Mouse (Mus musculus) heart, embryonic 11.5 days (tissue): ENCODE results near the gene Atg2a. TPM values are rescaled to one million over a fixed set of nuclear protein-coding genes. Genes with fewer than 3 reads are reported as not detected.

Experiments used
- ATAC-seq: fragments of 200-750 bp; cut with Nextera tagmentation; replicated peaks from 2 replicates; pipeline ENCODE4 v1.8.0; 2017; ENCODE audit warnings: moderate library complexity; ENCODE audit not compliant: insufficient number of reproducible peaks, low FRiP score, low TSS enrichment
- H3K27ac ChIP-seq: fragments of 300-500 bp; sonication (generic); 2 replicates; pipeline ENCODE4 v1.5.1; 2014; ENCODE audit warnings: mild to moderate bottlenecking, low read depth, low read length
- H3K27me3 ChIP-seq: fragments of 300-500 bp; sonication (generic); 2 replicates; pipeline ENCODE4 v1.6.1; 2014; ENCODE audit warnings: mild to moderate bottlenecking, low read length, mixed read lengths; ENCODE audit not compliant: control insufficient read depth, insufficient read depth
- H3K36me3 ChIP-seq: fragments of 300-500 bp; sonication (generic); 2 replicates; pipeline ENCODE4 v1.6.1; 2014; ENCODE audit warnings: mild to moderate bottlenecking, low read length, moderate library complexity, mixed read lengths; ENCODE audit not compliant: control insufficient read depth, insufficient read depth
- H3K4me1 ChIP-seq: fragments of 300-500 bp; sonication (generic); 2 replicates; pipeline ENCODE4 v1.6.1; 2014; ENCODE audit warnings: low read length; ENCODE audit not compliant: control insufficient read depth, insufficient read depth
- H3K4me2 ChIP-seq: fragments of 300-500 bp; sonication (generic); 2 replicates; pipeline ENCODE4 v1.6.1; 2014; ENCODE audit warnings: mild to moderate bottlenecking, moderate library complexity
- H3K4me3 ChIP-seq: fragments of 300-500 bp; sonication (generic); 2 replicates; pipeline ENCODE4 v1.5.1; 2014; ENCODE audit warnings: low read depth, low read length
- H3K9ac ChIP-seq: fragments of 300-500 bp; sonication (generic); 2 replicates; pipeline ENCODE4 v1.6.1; 2014; ENCODE audit warnings: mild to moderate bottlenecking, low read depth, low read length, moderate library complexity
- H3K9me3 ChIP-seq: fragments of 300-500 bp; sonication (generic); replicated peaks from 2 replicates; pipeline ENCODE4 v1.6.1; 2016; ENCODE audit warnings: low read length; ENCODE audit not compliant: control insufficient read depth
- WGBS: fragments of 180-500 bp; shearing (Covaris S2); extraction: QIAGEN DNeasy Blood & Tissue Kit; methylation state at CpG from one replicate; pipeline ENCODE4 v1.1.7; 2014; ENCODE audit not compliant: insufficient replicate concordance; 5-methylcytosine and 5-hydroxymethylcytosine counted together
- polyA plus RNA-seq: library from polyadenylated mRNA; unstranded; fragments of >200 nt; fragmentation: Nextera tagmentation; extraction: Ambion mirVana; gene quantifications from 2 replicates; pipeline ENCODE4 v1.2.1, GENCODE M21; 2014

Atg2a gene
- polyA plus RNA-seq, 1 experiment from 2014 or later, result 6.1 TPM

DNA sequence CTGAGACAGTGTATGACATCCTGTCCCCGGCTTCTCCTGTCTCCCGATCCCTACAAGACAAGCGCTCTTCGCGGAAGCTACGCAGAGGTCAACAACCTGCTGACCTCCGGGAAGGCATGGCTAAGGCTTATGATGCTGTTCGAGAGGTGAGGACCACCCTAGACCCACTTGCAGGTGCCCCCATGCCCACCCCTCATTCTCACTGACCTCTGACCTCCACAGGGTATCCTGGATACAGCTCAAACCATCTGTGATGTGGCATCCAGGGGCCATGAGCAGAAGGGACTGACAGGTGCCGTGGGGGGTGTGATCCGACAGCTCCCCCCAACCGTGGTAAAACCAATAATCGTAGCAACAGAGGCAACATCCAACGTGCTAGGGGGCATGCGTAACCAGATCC, 19.9 kb downstream of the Atg2a start:
- Histone ChIP-seq H3K4me2 (no peak overlapping the region), H3K4me1 (no peaks in the 10 kb centered on the region), H3K9me3 (no peaks in the 10 kb centered on the region), H3K27ac (no peak overlapping the region), H3K9ac (no peak overlapping the region), H3K27me3 (no peaks in the 10 kb centered on the region), H3K36me3 (peaks cover 42% of the 10 kb centered on the region), H3K4me3 (no peak overlapping the region)
- no peak for ATAC-seq
- WGBS, result 89% methylated on average over 14 of the region's 14 CpGs

DNA sequence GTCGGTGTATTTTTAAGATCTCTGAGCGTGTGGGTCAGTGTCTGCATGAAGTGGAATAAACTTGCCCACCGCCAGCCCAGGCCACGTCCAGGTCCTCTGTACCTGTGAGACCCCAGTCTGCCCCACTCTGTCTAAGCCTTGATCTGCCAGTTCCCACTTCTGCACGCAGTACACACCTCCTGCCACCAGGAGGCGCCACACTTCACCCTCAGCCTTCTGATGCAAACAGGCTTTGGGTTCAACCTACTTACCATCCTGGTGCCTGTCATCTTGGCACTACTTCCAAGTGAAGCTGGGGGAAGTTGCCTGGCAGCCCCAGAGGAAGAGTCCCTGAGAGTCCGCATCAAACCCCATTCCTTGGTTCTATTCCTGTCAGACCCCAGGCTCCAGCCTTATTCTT, 20.8 kb downstream of the Atg2a start:
- H3K36me3 ChIP-seq, result peaks cover 35% of the 10 kb centered on the region
- WGBS, result 60% methylated on average over 7 of the region's 7 CpGs
- no peaks in the 10 kb centered on the region for H3K9me3 ChIP-seq
- no peak overlapping the region for H3K4me3 ChIP-seq
- H3K27me3 ChIP-seq, result 0 out of 2 replicates have a peak, but pooled peaks cover 2% of the 10 kb centered on the region
- no peaks in the 10 kb centered on the region for H3K4me1 ChIP-seq
- ATAC-seq, result no peak
- H3K9ac ChIP-seq, result no peak overlapping the region
- no peak overlapping the region for H3K4me2 ChIP-seq
- no peak overlapping the region for H3K27ac ChIP-seq

GRCm38 (mm10) chr19:6262839-6263433, 21.5 kb downstream of the Atg2a start:
- H3K27ac ChIP-seq, result no peak overlapping the region
- H3K36me3 ChIP-seq, result peaks cover 33% of the 10 kb centered on the region
- no peak overlapping the region for H3K4me3 ChIP-seq
- no peak overlapping the region for H3K9ac ChIP-seq
- no peaks in the 10 kb centered on the region for H3K4me1 ChIP-seq
- H3K4me2 ChIP-seq, result no peak overlapping the region
- 0 out of 2 replicates have a peak, but pooled peaks cover 3% of the 10 kb centered on the region for H3K27me3 ChIP-seq
- 85% methylated on average over 8 of the region's 8 CpGs for WGBS
- no peak for ATAC-seq
- H3K9me3 ChIP-seq, result no peaks in the 10 kb centered on the region

- Histone ChIP-seq H3K4me1 (no peaks in the 10 kb centered on the region), H3K9ac (peak overlapping the region; percentile 10; the same call in 1 of the 2 replicates), H3K27ac (no peak overlapping the region), H3K4me3 (no peak overlapping the region), H3K27me3 (0 out of 2 replicates have a peak, but pooled peaks cover 3% of the 10 kb centered on the region), H3K36me3 (peaks cover 22% of the 10 kb centered on the region), H3K9me3 (no peaks in the 10 kb centered on the region), H3K4me2 (no peak overlapping the region)
- ATAC-seq, result no peak
- WGBS, result 68% methylated on average over 9 of the region's 9 CpGs
Observed at GRCm38 (mm10) chr19:6264200-6264599, 22.7 kb downstream of the Atg2a start.

- Histone ChIP-seq H3K36me3 (peaks cover 18% of the 10 kb centered on the region), H3K27ac (no peak overlapping the region), H3K4me3 (no peak overlapping the region), H3K27me3 (0 out of 2 replicates have a peak, but pooled peaks cover 3% of the 10 kb centered on the region), H3K4me1 (no peaks in the 10 kb centered on the region), H3K9me3 (no peaks in the 10 kb centered on the region), H3K4me2 (no peak overlapping the region), H3K9ac (no peak overlapping the region)
- 82% methylated on average over 8 of the region's 8 CpGs for WGBS
- no peak for ATAC-seq
Observed at GRCm38 (mm10) chr19:6264945-6265344, 23.5 kb downstream of the Atg2a start.

- Histone ChIP-seq H3K4me2 (no peak overlapping the region), H3K9ac (no peak overlapping the region), H3K4me3 (no peak overlapping the region), H3K27me3 (0 out of 2 replicates have a peak, but pooled peaks cover 3% of the 10 kb centered on the region), H3K36me3 (peaks cover 10% of the 10 kb centered on the region), H3K27ac (no peak overlapping the region), H3K4me1 (no peaks in the 10 kb centered on the region), H3K9me3 (no peaks in the 10 kb centered on the region)
- WGBS, result 57% methylated on average over 6 of the region's 6 CpGs
- no peak for ATAC-seq
Observed at GRCm38 (mm10) chr19:6265727-6266182, 24.3 kb downstream of the Atg2a start.

DNA sequence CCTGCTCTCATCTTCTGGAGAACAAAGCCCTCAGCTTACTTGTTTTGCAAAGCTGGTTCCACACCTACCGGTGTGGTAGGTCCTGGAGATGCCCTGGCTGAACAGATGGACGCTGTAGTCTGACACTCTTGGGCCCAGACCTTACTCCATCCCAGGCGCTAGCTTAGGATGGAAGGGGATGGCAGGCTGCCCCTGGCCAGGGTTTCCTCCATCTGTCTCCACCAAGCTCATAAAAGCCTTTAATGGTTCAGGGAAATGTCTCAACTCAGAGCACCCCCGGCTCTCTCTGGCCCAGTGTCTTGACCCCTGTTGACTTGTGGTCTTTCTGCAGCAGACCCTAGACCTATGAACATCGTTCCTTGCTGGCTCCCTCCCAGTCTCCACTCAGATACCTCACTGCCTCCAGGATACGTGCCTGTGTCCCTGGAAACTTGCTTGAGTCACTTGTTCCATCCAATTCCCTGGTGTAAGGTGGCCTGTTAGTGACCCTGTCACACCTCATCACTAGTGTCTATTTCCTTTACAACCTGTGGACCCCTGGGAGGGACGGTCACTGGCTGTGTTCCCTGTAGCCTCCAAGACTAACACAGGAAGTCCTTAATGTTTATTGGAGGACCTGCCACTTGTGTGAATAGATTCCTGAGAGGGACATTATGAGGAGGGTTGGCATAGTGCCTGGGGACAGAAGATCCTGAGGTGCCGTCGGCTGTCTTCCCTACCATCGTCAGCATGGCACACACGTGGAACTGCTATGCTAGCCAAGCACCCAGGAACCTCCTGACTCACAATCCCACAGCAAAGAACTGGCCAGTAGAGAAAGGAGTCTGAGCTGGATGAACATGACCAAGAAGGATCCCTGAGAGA, 26.1 kb downstream of the Atg2a start:
- Histone ChIP-seq H3K4me1 (no peaks in the 10 kb centered on the region), H3K9me3 (no peaks in the 10 kb centered on the region), H3K27ac (no peak overlapping the region), H3K4me3 (no peak overlapping the region), H3K36me3 (no peaks in the 10 kb centered on the region), H3K4me2 (no peak overlapping the region), H3K9ac (no peak overlapping the region), H3K27me3 (0 out of 2 replicates have a peak, but pooled peaks cover 3% of the 10 kb centered on the region)
- ATAC-seq, result no peak
- WGBS, result 59% methylated on average over 11 of the region's 11 CpGs

DNA sequence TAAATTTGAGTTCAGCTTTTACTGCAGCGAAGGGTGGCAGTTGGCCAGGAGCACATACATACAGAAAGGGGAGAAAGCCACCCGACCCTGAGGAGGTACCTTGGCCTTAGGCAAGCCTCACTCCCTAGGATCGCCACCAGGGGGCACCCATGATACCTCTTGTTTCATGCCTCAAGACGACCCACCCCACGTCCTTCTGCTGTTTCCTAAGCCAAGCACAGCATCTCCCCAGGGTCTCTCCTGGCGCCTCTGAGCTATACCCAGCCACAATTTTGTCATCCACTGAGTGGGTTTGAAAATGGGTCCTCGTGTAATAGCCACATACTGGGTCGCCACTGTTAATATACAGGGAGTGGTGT, 26.7 kb downstream of the Atg2a start:
- Histone ChIP-seq H3K36me3 (no peaks in the 10 kb centered on the region), H3K4me3 (no peak overlapping the region), H3K9me3 (no peaks in the 10 kb centered on the region), H3K27me3 (0 out of 2 replicates have a peak, but pooled peaks cover 3% of the 10 kb centered on the region), H3K4me1 (no peaks in the 10 kb centered on the region), H3K4me2 (no peak overlapping the region), H3K9ac (no peak overlapping the region), H3K27ac (no peak overlapping the region)
- no peak; the same call in 1 of the 2 replicates for ATAC-seq
- 13% methylated on average over 8 of the region's 8 CpGs for WGBS
